Mouse (Mus musculus) heart, embryonic 11.5 days (tissue): Measurements from ENCODE around the gene Pkn3. TPM values are rescaled to one million over a fixed set of nuclear protein-coding genes. Genes with fewer than 3 reads are reported as not detected.
"Not testable (repeated sequence)": the region's sequence is repeated elsewhere in the genome, so short reads cannot be mapped to it uniquely, and the experiment has no call there.

Source experiments
- ATAC-seq: fragments of 200-750 bp; cut with Nextera tagmentation; replicated peaks from 2 replicates; pipeline ENCODE4 v1.8.0; 2017; ENCODE audit warnings: moderate library complexity; ENCODE audit not compliant: insufficient number of reproducible peaks, low FRiP score, low TSS enrichment
- H3K27ac ChIP-seq: fragments of 300-500 bp; sonication (generic); 2 replicates; pipeline ENCODE4 v1.5.1; 2014; ENCODE audit warnings: mild to moderate bottlenecking, low read depth, low read length
- H3K27me3 ChIP-seq: fragments of 300-500 bp; sonication (generic); 2 replicates; pipeline ENCODE4 v1.6.1; 2014; ENCODE audit warnings: mild to moderate bottlenecking, low read length, mixed read lengths; ENCODE audit not compliant: control insufficient read depth, insufficient read depth
- H3K36me3 ChIP-seq: fragments of 300-500 bp; sonication (generic); 2 replicates; pipeline ENCODE4 v1.6.1; 2014; ENCODE audit warnings: mild to moderate bottlenecking, low read length, moderate library complexity, mixed read lengths; ENCODE audit not compliant: control insufficient read depth, insufficient read depth
- H3K4me1 ChIP-seq: fragments of 300-500 bp; sonication (generic); 2 replicates; pipeline ENCODE4 v1.6.1; 2014; ENCODE audit warnings: low read length; ENCODE audit not compliant: control insufficient read depth, insufficient read depth
- H3K4me2 ChIP-seq: fragments of 300-500 bp; sonication (generic); 2 replicates; pipeline ENCODE4 v1.6.1; 2014; ENCODE audit warnings: mild to moderate bottlenecking, moderate library complexity
- H3K4me3 ChIP-seq: fragments of 300-500 bp; sonication (generic); 2 replicates; pipeline ENCODE4 v1.5.1; 2014; ENCODE audit warnings: low read depth, low read length
- H3K9ac ChIP-seq: fragments of 300-500 bp; sonication (generic); 2 replicates; pipeline ENCODE4 v1.6.1; 2014; ENCODE audit warnings: mild to moderate bottlenecking, low read depth, low read length, moderate library complexity
- H3K9me3 ChIP-seq: fragments of 300-500 bp; sonication (generic); replicated peaks from 2 replicates; pipeline ENCODE4 v1.6.1; 2016; ENCODE audit warnings: low read length; ENCODE audit not compliant: control insufficient read depth
- WGBS: fragments of 180-500 bp; shearing (Covaris S2); extraction: QIAGEN DNeasy Blood & Tissue Kit; methylation state at CpG from one replicate; pipeline ENCODE4 v1.1.7; 2014; ENCODE audit not compliant: insufficient replicate concordance; 5-methylcytosine and 5-hydroxymethylcytosine counted together
- polyA plus RNA-seq: library from polyadenylated mRNA; unstranded; fragments of >200 nt; fragmentation: Nextera tagmentation; extraction: Ambion mirVana; gene quantifications from 2 replicates; pipeline ENCODE4 v1.2.1, GENCODE M21; 2014

The Pkn3 gene
- polyA plus RNA-seq, 1 experiment from 2014 or later, result 11.2 TPM

- Histone ChIP-seq H3K27me3 (no peaks in the 10 kb centered on the region), H3K4me3 (peak within 1 kb of the TSS; percentile 92), H3K9me3 (no peaks in the 10 kb centered on the region), H3K27ac (peak within 1 kb of the TSS; percentile 82), H3K4me2 (peak within 1 kb of the TSS; percentile 96), H3K4me1 (peaks cover 13% of the 10 kb centered on the region), H3K36me3 (peaks cover 10% of the 10 kb centered on the region; the same call in 1 of the 2 replicates), H3K9ac (peak within 1 kb of the TSS; percentile 89)
- WGBS, result under 1% methylated on average over 46 of the region's 46 CpGs
- peak; percentile 94 for ATAC-seq
Measured at GRCm38 (mm10) chr2:30133613-30134377, 56.3 kb downstream of the Pkn3 start, which contains the start of gene Tbc1d13. TSS of gene Tbc1d13 (plus strand) at chr2:30133746.

- Histone ChIP-seq H3K4me2 (peak overlapping the region; percentile 96), H3K36me3 (peaks cover 10% of the 10 kb centered on the region; the same call in 1 of the 2 replicates), H3K27ac (peak overlapping the region; percentile 82), H3K9ac (peak overlapping the region; percentile 89), H3K9me3 (no peaks in the 10 kb centered on the region), H3K4me1 (peaks cover 13% of the 10 kb centered on the region), H3K27me3 (no peaks in the 10 kb centered on the region), H3K4me3 (peak overlapping the region; percentile 92)
- WGBS, result 29% methylated on average over 6 of the region's 6 CpGs
- ATAC-seq, result no peak
Measured at GRCm38 (mm10) chr2:30134378-30134711, 56.9 kb downstream of the Pkn3 start.

- no peak for ATAC-seq
- H3K27ac ChIP-seq, result no peak overlapping the region
- H3K9ac ChIP-seq, result peak overlapping the region; percentile 89
Measured at GRCm38 (mm10) chr2:30134928-30135620, 57.6 kb downstream of the Pkn3 start.

GRCm38 (mm10) chr2:30136458-30136857 is 59.0 kb downstream of the Pkn3 start:
- H3K27me3 ChIP-seq, result no peaks in the 10 kb centered on the region
- ATAC-seq, result no peak
- WGBS, result 82% methylated on average over 10 of the region's 10 CpGs
- H3K4me1 ChIP-seq, result peaks cover 13% of the 10 kb centered on the region
- H3K4me3 ChIP-seq, result no peak overlapping the region
- H3K4me2 ChIP-seq, result no peak overlapping the region
- no peak overlapping the region for H3K27ac ChIP-seq
- no peaks in the 10 kb centered on the region for H3K9me3 ChIP-seq
- H3K9ac ChIP-seq, result no peak overlapping the region
- H3K36me3 ChIP-seq, result peaks cover 15% of the 10 kb centered on the region

More at GRCm38 (mm10) chr2:30134928-30135620, 57.6 kb downstream of the Pkn3 start:
- H3K4me3 ChIP-seq, result peak overlapping the region; percentile 92
- peaks cover 10% of the 10 kb centered on the region for H3K36me3 ChIP-seq
- 72% methylated on average over 10 of the region's 10 CpGs for WGBS
- H3K27me3 ChIP-seq, result no peaks in the 10 kb centered on the region
- no peaks in the 10 kb centered on the region for H3K9me3 ChIP-seq
- H3K4me2 ChIP-seq, result peak overlapping the region; percentile 96
- peaks cover 13% of the 10 kb centered on the region for H3K4me1 ChIP-seq

GRCm38 (mm10) chr2:30140021-30140420 is 62.5 kb downstream of the Pkn3 start:
- peaks cover 24% of the 10 kb centered on the region for H3K36me3 ChIP-seq
- ATAC-seq, H3K27ac ChIP-seq, H3K9me3 ChIP-seq, H3K4me3 ChIP-seq, H3K27me3 ChIP-seq, H3K9ac ChIP-seq, H3K4me2 ChIP-seq, H3K4me1 ChIP-seq: not testable (repeated sequence)
- WGBS, result 86% methylated on average over 4 of the region's 4 CpGs

Other genes starting within 250 kb of the Pkn3 start
- gene Cercam, start 208.5 kb upstream of the Pkn3 start, polyA plus RNA-seq, result 17.9 and 18.4 TPM in 2 replicates
- 56.3 and 62.0 TPM in 2 replicates for gene Odf2, start 188.5 kb upstream of the Pkn3 start, polyA plus RNA-seq
- 34.3 and 39.0 TPM in 2 replicates for gene Gle1, start 142.3 kb upstream of the Pkn3 start, polyA plus RNA-seq
- 154 and 157 TPM in 2 replicates for gene Sptan1, start 112.1 kb upstream of the Pkn3 start, polyA plus RNA-seq
- 17.5 and 17.6 TPM in 2 replicates for gene Wdr34, start 28.8 kb upstream of the Pkn3 start, polyA plus RNA-seq
- 291 and 322 TPM in 2 replicates for gene Set, start 20.3 kb upstream of the Pkn3 start, polyA plus RNA-seq
- 56.3 and 59.1 TPM in 2 replicates for gene Zdhhc12, start 16.0 kb downstream of the Pkn3 start, polyA plus RNA-seq
- 5.4 and 7.1 TPM in 2 replicates for gene Zer1, start 46.9 kb downstream of the Pkn3 start, polyA plus RNA-seq
- 8.2 and 9.1 TPM in 2 replicates for gene Tbc1d13, start 56.1 kb downstream of the Pkn3 start, polyA plus RNA-seq
- gene Endog, start 93.8 kb downstream of the Pkn3 start, polyA plus RNA-seq, result 30.0 and 33.4 TPM in 2 replicates
- 41.2 and 43.4 TPM in 2 replicates for gene Spout1, start 100.8 kb downstream of the Pkn3 start, polyA plus RNA-seq
- gene Kyat1, start 128.2 kb downstream of the Pkn3 start, polyA plus RNA-seq, result 13.6 and 15.5 TPM in 2 replicates
- gene Lrrc8a, start 160.0 kb downstream of the Pkn3 start, polyA plus RNA-seq, result 38.1 and 46.9 TPM in 2 replicates
- gene Gm28035, start 162.9 kb downstream of the Pkn3 start, polyA plus RNA-seq, result 0.49 TPM in 1 of 2 replicates, not detected in the other
- 4.7 and 7.4 TPM in 2 replicates for gene Phyhd1, start 188.5 kb downstream of the Pkn3 start, polyA plus RNA-seq
- gene Gm28038, start 203.4 kb downstream of the Pkn3 start, polyA plus RNA-seq, result not detected in 2 replicates
- 26.6 and 27.7 TPM in 2 replicates for gene Dolk, start 208.7 kb downstream of the Pkn3 start, polyA plus RNA-seq
- 34.2 and 37.4 TPM in 2 replicates for gene Nup188, start 208.7 kb downstream of the Pkn3 start, polyA plus RNA-seq